Mouse (Mus musculus) thymus, postnatal 4 days (tissue): ENCODE data around the gene Slc19a3.
"Not testable (repeated sequence)": the region's sequence is repeated elsewhere in the genome, so short reads cannot be mapped to it uniquely, and the experiment has no call there.

ENCODE experiments used
- DNase-seq: peaks from one replicate; pipeline ENCODE4 v3.0.0; 2021

The Slc19a3 gene

DNA sequence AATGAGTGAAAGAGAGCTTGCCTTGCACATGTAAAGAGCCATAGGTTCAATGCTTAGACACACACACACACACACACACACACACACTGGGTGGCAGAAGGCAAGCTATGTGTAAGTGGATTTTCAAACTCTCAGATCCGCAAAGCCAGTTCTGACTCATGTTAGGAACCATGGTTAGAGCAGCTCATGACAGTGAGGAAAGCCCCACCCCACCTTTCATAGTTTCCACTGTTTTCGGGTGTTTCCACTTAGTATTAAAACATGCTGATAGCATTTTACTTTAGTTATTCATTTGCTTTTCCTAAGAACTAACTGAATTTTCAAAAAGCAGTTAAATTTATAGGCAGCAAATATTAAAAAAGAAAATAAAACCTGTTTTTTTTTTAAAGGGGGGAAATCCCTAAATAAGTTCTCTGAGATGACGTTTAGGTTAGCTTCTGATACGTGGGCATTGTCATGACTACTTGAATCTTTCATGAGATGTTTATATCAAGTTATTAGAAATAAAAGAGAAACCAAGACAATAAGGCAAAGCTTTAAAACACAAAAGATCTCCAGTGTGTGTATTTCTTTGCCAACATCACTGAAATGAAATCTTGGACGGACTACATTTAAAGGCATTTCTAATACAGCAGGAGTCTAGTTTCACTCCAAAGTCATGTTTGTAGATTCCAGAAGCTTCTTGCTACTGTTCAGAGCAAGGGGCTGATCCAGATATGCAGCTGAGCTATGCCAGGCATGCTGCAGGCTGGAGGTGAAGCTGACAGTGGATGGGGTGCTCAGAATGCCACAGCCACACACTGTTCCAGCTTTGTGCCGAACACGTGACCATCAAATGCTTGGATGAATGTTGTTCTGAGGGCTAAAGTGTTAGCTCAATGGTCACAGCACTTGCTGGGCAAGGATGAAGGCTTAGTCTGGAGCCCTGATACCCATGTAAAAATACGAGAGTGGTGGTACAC is 31.7 kb downstream of the Slc19a3 start:
- DNase-seq, result no peak

GRCm38 (mm10) chr1:83000306-83000705 is 37.9 kb downstream of the Slc19a3 start, which contains the start of gene Gm47959:
TSS of gene Gm47959 (plus strand) at chr1:83000548.
- DNase-seq, result not testable (repeated sequence)

DNA sequence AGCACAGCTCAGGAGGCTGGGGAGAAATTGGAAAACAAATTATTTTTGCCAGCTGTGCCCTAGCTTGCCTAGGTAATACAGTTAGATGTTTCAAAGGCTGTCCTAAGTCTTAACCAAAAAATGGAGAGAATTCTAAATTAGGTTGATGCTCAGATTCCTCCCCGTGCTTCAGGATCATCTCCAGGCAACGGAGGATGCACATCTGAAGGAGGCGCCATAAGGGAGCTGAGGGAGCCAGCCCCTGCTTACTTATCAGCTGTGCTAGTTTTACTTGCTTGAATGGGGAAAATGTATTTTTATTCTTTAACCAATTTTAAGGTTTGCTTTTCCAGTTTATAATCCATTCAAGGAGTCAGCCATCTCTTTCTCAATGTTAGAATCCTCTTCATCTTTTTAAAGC is 44.3 kb downstream of the Slc19a3 start:
- DNase-seq, result no peak

- no peak for DNase-seq
Measured at GRCm38 (mm10) chr1:82992093-82992492, 46.2 kb downstream of the Slc19a3 start.

DNA sequence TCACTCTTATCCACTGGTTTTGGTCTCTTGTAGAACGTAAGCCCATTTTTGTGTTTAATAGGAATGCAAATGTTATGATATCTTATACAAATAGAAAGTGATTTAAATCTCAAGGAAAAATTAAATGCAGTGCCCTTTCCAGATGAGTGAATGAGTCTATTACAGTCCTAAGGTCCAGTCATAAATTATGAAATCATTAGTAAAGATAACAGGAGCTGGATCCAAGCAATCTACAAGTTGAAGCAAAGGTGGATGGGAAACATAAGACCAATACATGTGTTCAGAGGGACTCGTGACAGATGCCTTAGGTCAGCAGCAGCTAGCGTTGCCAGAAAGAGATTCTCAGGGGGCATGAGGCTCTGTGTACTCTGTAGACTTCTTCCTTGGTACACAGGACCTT is 46.7 kb downstream of the Slc19a3 start:
- DNase-seq, result no peak

DNA sequence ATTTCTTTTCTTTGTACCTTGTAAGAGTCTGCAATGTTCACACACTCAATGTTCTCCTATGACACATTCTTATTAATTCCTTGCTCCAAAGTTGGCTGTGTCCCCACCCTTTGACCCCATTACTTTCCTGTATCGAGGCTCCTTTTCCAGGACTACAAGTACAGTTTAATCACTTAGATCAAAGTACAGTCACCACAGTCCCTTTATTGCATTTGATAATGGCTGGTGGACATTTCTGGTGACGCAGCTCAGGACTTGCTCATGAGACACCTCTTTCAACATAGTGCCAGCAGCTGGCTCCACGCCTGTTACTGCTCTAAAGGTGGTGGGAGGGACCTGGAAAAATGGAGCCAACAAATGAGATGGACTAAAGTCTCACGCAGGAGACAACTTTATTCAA is 47.2 kb downstream of the Slc19a3 start:
- no peak for DNase-seq

- peak; percentile 35 for DNase-seq
Measured at GRCm38 (mm10) chr1:82987530-82988198, 50.6 kb downstream of the Slc19a3 start.

DNA sequence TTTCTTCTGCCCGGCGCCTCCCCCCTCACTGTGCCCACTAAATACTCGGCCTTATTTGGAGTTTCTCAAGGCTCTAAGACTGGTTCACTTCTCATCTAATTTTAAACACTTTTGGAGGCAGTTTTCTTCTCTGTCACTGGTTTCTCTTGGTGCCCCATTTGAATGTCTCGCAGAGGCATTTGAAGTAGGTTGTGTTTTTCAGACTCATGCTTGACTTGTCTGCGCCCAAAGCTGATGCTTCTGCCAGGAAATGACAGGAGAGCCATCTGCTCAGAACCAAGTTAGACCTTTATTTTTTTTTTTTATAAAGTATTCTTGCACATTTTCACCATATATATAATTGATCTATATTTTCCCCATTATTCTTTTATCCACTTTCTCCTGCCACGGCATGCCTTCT is 51.5 kb downstream of the Slc19a3 start:
- DNase-seq, result no peak

GRCm38 (mm10) chr1:82977840-82978239 is 60.4 kb downstream of the Slc19a3 start:
- no peak for DNase-seq

- DNase-seq, result peak; percentile 18
Measured at GRCm38 (mm10) chr1:82975750-82976149, 62.5 kb downstream of the Slc19a3 start.

- no peak for DNase-seq
Measured at GRCm38 (mm10) chr1:82974342-82974741, 63.9 kb downstream of the Slc19a3 start.

DNA sequence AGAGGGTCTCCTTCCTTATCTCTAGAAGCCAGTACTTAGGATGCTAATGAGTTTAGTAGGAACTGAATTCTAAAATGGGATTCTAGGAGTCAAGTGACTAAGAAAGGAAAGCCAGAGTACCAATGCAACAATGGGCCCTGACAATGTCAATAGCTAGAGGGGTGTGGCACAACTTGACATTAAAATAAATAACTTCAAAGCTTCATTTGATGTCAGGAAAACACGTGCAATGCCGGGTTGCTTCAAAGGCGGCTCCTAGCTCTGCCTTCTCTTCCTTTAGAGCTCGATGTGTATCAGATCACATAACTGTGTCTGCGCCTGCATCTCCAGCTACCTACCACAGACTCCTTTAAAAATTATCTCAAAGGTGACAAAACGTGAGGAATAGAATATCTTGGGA is 64.3 kb downstream of the Slc19a3 start:
- peak; percentile 43 for DNase-seq

- no peak for DNase-seq
Measured at GRCm38 (mm10) chr1:82973244-82973643, 65.0 kb downstream of the Slc19a3 start.

DNA sequence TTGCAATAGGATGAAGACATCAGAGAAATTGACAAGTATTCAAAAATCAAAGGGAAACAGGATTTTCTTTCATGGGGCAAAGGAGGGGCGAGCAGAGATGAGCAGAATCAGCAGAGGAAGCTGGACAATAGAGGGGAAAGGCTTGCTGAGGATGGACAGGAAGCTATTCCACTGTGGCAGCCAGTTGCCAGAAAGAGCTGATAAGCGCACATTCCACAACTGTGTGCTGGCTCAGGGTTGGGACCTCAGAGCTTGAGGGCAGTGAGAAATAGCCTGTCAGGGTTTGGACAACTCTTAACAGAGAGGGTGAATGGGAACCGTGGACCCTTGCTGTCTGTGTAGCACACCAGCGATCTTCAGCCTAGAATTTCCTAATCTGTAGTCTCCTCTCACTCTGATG is 66.2 kb downstream of the Slc19a3 start:
- no peak for DNase-seq

DNA sequence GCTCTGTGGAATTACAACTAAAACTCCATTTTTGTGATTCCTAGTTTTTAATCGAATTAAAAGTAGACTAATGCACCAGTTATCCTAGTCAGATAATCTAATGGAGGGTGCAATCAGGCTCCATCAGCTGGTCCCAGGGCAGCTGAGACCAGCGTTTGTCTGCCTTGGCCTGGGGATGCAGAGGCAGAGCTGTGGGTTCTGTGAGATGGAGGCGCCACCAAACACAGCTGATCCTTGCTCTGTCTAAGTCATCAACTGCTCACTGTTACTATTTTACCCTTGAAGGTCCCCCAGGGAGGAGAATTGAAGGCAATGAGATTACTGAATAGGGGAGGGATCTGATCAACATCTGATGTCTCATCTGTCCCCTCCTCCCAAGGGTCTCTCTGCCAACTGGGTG is 71.8 kb downstream of the Slc19a3 start:
- no peak for DNase-seq
